Mouse (Mus musculus) hindbrain, embryonic 14.5 days (tissue): ENCODE data around the gene Usf2. TPM values are rescaled to one million over a fixed set of nuclear protein-coding genes. Genes with fewer than 3 reads are reported as not detected.

Experiments
- ATAC-seq: fragments of 200-750 bp; cut with Nextera tagmentation; 2 replicates; pipeline ENCODE4 v1.8.0; 2017; ENCODE audit warnings: moderate number of reproducible peaks, mild to moderate bottlenecking, moderate TSS enrichment, moderate library complexity; ENCODE audit not compliant: low FRiP score
- DNase-seq: peaks from one replicate; pipeline ENCODE4 v3.0.0-alpha.2; 2015; ENCODE audit warnings: low spot score
- H3K27ac ChIP-seq: fragments of 300-500 bp; sonication (generic); 2 replicates; pipeline ENCODE4 v1.5.1; 2014; ENCODE audit warnings: mild to moderate bottlenecking, moderate library complexity
- H3K27me3 ChIP-seq: fragments of 300-500 bp; sonication (generic); 2 replicates; pipeline ENCODE4 v1.6.1; 2014; ENCODE audit warnings: mild to moderate bottlenecking, low read length, mixed read lengths; ENCODE audit not compliant: control insufficient read depth, insufficient read depth
- H3K36me3 ChIP-seq: fragments of 300-500 bp; sonication (generic); replicated peaks from 2 replicates; pipeline ENCODE4 v1.6.1; 2014; ENCODE audit not compliant: control insufficient read depth, insufficient read depth
- H3K4me1 ChIP-seq: fragments of 300-500 bp; sonication (generic); replicated peaks from 2 replicates; pipeline ENCODE4 v1.6.1; 2014; ENCODE audit warnings: antibody characterized with exemption, low read length, mixed read lengths; ENCODE audit not compliant: control insufficient read depth, insufficient read depth
- H3K4me2 ChIP-seq: fragments of 300-500 bp; sonication (generic); replicated peaks from 2 replicates; pipeline ENCODE4 v1.6.1; 2014; ENCODE audit warnings: mild to moderate bottlenecking, moderate library complexity
- H3K4me3 ChIP-seq: fragments of 300-500 bp; sonication (generic); replicated peaks from 2 replicates; pipeline ENCODE4 v1.5.1; 2014; ENCODE audit warnings: mild to moderate bottlenecking, low read length
- H3K9ac ChIP-seq: fragments of 300-500 bp; sonication (generic); 2 replicates; pipeline ENCODE4 v1.6.1; 2014
- H3K9me3 ChIP-seq: fragments of 300-500 bp; sonication (generic); 2 replicates; pipeline ENCODE4 v1.6.1; 2016; ENCODE audit warnings: low read length; ENCODE audit not compliant: control insufficient read depth
- WGBS: fragments of 180-500 bp; shearing (Covaris S2); extraction: QIAGEN DNeasy Blood & Tissue Kit; methylation state at CpG from one replicate; pipeline ENCODE4 v1.1.7; 2014; 5-methylcytosine and 5-hydroxymethylcytosine counted together
- polyA plus RNA-seq: library from polyadenylated mRNA; unstranded; fragments of >200 nt; fragmentation: Nextera tagmentation; extraction: Ambion mirVana; gene quantifications from 2 replicates; pipeline ENCODE4 v1.2.1, GENCODE M21; 2014

The Usf2 gene
- polyA plus RNA-seq, 1 experiment from 2014 or later = 26.5 TPM

DNA sequence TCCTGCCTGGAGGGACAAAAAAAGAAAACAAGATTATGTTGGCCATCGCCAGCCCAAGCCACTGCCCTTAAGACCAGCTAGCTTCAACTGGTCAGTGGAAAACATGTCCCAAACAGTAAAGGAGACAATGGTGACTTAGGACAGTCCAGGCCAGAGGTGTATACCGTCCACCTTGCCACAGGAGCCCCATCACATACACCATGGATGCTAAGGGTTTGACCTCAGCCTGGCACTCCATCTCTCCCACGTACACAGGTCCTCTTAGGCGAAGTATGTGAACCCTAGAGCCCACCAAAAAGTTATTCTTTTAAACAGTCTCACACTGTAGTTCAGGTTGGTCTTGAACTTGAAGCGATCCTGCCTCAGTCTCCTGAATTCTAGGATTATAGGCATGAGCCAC, 6.3 kb upstream of the Usf2 start:
- Histone ChIP-seq H3K36me3 (0 out of 2 replicates have a peak, but pooled peaks cover 4% of the 10 kb centered on the region), H3K4me3 (no peak overlapping the region), H3K4me2 (no peak overlapping the region), H3K27me3 (no peaks in the 10 kb centered on the region), H3K4me1 (peaks cover 7% of the 10 kb centered on the region), H3K9ac (no peak overlapping the region), H3K9me3 (no peaks in the 10 kb centered on the region), H3K27ac (no peak overlapping the region)
- no peak for DNase-seq
- ATAC-seq = no peak
- WGBS = 96% methylated on average over 5 of the region's 5 CpGs

DNA sequence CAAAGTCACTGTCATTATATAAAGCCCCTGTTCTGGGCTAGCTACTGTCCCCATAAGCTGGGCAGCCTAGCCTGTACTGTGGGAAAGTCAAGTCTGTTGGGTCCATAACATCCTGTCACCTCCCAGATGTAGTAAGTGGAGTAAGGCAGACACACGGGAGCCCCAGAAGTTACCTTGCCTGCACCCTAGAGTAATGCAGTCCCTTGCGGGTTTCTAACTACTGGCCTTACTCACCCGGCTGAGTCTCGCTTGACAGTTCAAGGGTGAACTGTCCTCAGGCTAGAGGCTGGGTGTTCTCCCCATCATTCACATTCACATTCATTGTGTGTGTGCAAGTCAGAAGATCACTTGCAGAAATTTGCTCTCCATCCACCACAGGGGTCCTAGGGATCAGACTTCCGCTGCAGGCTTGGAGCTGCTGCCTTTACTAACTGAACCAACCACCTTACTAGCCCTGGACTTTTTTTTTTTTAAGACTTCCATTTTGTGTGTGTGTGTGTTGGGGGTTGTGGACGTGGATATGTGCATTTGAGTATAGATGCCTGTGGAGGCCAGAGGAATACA, 3.3 kb upstream of the Usf2 start:
- Histone ChIP-seq H3K9ac (no peak overlapping the region), H3K4me3 (no peak overlapping the region), H3K4me2 (no peak overlapping the region), H3K27ac (no peak overlapping the region), H3K9me3 (no peaks in the 10 kb centered on the region), H3K4me1 (peaks cover 18% of the 10 kb centered on the region), H3K27me3 (no peaks in the 10 kb centered on the region), H3K36me3 (peaks cover 8% of the 10 kb centered on the region; the same call in 1 of the 2 replicates)
- DNase-seq (no peak), ATAC-seq (no peak)
- 88% methylated on average over 6 of the region's 6 CpGs for WGBS

DNA sequence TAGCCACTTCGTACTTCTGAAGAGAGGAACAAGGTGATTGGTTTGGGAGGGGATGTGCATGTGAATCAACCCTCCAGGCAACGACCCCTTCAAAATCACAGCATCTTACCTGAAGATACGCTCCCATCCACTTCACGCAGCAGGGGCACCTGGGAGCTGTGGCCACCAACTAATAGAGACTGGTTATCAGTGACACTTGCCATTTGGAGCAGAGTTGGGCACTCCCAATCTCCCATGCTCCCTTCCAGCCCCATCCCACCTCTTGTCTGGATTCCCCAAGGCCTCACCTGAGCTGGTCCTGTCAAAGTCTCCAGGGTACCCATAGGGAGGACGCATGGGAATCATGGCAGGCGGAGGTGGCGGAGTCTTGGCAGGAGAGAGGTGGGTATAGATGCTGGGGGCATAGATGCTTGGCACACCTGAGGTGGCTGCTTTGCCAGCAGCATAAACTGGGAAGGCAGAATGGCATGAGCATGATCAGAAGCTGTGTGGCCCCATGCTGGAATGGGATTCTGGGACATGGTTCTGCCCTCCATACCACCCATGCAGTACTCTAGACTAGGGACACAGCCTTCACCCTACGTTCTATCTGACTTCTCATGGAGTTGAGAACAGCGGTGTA, 2.4 kb upstream of the Usf2 start:
- H3K27ac ChIP-seq = no peak overlapping the region
- no peak overlapping the region for H3K4me3 ChIP-seq
- DNase-seq (no peak), ATAC-seq (no peak)
- peaks cover 17% of the 10 kb centered on the region for H3K36me3 ChIP-seq
- WGBS = 97% methylated on average over 9 of the region's 9 CpGs
- H3K9ac ChIP-seq = no peak overlapping the region
- peak overlapping the region; percentile 71; the same call in 1 of the 2 replicates for H3K4me2 ChIP-seq
- H3K4me1 ChIP-seq = peaks cover 20% of the 10 kb centered on the region
- H3K27me3 ChIP-seq = no peaks in the 10 kb centered on the region
- no peaks in the 10 kb centered on the region for H3K9me3 ChIP-seq

DNA sequence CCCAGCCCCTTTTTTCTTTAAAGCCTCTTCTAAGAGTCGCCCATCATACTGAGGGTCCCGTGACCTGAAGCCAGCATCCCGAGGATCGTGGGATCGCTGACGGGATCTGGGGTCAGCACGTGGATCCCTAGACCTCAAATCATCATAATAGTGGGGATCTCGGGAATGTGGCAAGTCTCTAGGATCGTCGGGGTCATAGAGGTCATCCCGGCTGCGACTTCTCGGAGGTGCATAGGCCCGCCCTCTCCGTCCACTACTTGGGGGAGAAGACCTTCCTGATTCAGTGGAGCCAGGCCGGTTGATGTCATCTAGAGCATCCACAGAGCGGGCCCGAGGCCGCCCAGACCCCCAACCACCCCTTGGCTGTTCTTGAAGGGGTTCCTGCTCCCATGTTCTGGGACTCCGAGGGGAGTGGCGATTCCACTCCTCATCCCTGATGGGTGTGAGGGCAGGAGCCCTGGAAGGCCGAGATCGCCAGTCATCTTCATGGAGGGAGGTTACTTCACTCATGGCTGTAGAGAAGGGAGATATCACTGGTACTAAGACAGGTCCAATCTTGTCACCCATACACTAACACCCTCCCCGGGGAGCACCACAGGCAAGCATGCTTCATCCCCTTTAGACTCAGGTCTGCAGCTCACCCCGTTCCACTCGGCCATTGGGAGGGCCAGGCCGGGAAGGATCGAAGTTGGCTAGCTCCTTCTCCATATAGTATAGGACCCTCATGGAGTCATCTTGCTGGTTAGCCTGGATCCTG, 1.7 kb upstream of the Usf2 start:
- no peaks in the 10 kb centered on the region for H3K27me3 ChIP-seq
- WGBS = 70% methylated on average over 28 of the region's 28 CpGs
- no peak for ATAC-seq

DNA sequence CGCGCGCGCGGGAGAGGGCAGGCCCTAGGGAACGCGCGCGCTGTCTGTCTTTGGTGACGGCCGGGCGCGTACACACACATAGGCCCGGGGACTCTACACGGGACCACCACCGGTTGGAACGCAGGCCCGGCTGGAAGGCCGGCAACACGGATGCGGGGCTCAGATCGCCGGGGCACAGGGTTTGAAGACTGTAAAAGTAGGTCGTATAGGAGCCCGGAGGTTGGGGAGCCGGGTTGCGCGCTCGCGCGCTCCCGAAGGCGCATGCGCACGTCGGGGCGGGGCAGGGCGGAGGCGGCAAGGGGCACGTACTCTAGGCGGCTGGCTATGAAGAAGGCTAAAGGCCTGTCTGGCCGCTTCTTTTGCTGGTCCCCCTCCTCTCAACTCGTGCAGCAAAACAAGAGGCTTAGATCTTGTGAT, 772 bp upstream of the Usf2 start:
- WGBS = under 1% methylated on average over 43 of the region's 43 CpGs
- ATAC-seq = peak; percentile 65
- H3K4me3 ChIP-seq = peak overlapping the region; percentile 98
- H3K27ac ChIP-seq = peak overlapping the region; percentile 98
- H3K4me2 ChIP-seq = peak overlapping the region; percentile 71
- H3K9me3 ChIP-seq = no peaks in the 10 kb centered on the region
- peak overlapping the region; percentile 97 for H3K9ac ChIP-seq
- peak; percentile 90 for DNase-seq
- peaks cover 33% of the 10 kb centered on the region for H3K36me3 ChIP-seq
- no peaks in the 10 kb centered on the region for H3K27me3 ChIP-seq
- peaks cover 20% of the 10 kb centered on the region for H3K4me1 ChIP-seq

More for the DNA sequence above, 1.7 kb upstream of the Usf2 start:
- Histone ChIP-seq H3K4me2 (peak overlapping the region; percentile 71), H3K4me3 (peak overlapping the region; percentile 98), H3K4me1 (peaks cover 20% of the 10 kb centered on the region), H3K27ac (peak overlapping the region; percentile 98), H3K9ac (peak overlapping the region; percentile 97), H3K9me3 (no peaks in the 10 kb centered on the region), H3K36me3 (peaks cover 24% of the 10 kb centered on the region)
- no peak for DNase-seq

DNA sequence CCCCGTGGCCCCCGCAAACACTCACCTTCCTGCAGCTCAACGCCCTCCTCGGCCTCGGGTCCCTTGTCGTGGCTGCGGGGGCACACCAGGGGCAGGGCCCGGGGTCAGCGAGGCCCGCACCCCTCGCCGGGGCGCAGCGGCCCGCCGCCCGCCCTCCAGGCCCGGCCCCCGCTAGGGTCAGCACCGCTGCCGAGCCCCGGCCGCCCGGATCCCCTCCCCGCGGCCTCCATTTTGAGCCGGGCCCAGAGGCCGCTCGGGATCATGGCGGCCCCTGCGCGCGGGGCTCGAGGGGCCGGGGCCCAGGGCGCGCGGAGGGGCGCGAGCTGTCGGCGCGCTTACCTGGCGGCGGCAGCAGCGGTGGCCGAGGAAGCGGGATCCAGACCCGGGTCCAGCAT, 249 bp downstream of the Usf2 start:
- no peak for DNase-seq
- H3K36me3 ChIP-seq = peaks cover 43% of the 10 kb centered on the region
- peak overlapping the region; percentile 98 for H3K4me3 ChIP-seq
- H3K4me1 ChIP-seq = peaks cover 20% of the 10 kb centered on the region
- peak overlapping the region; percentile 97 for H3K9ac ChIP-seq
- WGBS = under 1% methylated on average over 30 of the region's 49 CpGs
- peak overlapping the region; percentile 98 for H3K27ac ChIP-seq
- H3K4me2 ChIP-seq = peak overlapping the region; percentile 79
- no peaks in the 10 kb centered on the region for H3K9me3 ChIP-seq
- H3K27me3 ChIP-seq = no peaks in the 10 kb centered on the region
- ATAC-seq = peak; percentile 25

DNA sequence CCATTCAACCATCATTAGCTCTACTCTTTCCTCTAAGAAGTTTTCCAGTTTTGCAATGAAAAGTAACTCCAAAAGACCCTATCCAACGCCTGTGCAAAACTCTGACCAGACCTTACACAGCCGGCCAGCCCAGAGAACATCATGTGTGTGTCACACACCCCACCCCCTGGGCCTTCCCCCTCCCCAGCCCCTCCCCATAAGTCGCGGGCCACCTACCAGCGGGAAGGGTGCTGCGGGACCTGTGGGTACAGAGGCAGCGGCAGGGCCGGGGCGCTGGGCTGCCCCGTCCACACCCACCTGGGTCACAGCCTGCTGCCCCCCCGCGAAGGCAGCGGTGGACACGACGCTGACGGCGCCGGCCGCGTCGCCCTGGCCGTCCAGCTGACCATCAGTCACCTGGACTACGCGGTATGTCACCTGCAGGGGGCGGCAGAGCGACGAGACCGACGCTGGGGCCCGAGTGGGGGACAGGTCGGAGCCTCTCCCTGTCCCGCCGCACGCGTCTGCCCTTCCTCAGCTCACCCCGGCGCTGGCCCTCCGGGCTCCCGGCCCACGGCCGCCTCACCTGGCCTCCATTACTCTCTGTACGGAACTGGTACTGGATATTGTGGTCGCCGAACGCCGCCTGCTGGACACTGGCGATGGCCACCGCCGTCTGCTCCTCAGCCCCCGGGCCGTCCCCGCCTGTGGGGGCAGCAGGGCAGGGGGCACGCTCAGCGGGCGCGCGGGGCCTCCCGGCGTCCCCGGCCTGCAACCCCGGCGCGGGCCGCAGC, 833 bp downstream of the Usf2 start:
- Histone ChIP-seq H3K4me2 (peak overlapping the region; percentile 79), H3K9me3 (no peaks in the 10 kb centered on the region), H3K4me1 (peaks cover 20% of the 10 kb centered on the region), H3K27me3 (no peaks in the 10 kb centered on the region), H3K9ac (peak overlapping the region; percentile 97), H3K4me3 (peak overlapping the region; percentile 98), H3K36me3 (peaks cover 49% of the 10 kb centered on the region), H3K27ac (peak overlapping the region; percentile 98)
- peak; percentile 67 for ATAC-seq
- under 1% methylated on average over 59 of the region's 64 CpGs for WGBS
- peak; percentile 72 for DNase-seq

DNA sequence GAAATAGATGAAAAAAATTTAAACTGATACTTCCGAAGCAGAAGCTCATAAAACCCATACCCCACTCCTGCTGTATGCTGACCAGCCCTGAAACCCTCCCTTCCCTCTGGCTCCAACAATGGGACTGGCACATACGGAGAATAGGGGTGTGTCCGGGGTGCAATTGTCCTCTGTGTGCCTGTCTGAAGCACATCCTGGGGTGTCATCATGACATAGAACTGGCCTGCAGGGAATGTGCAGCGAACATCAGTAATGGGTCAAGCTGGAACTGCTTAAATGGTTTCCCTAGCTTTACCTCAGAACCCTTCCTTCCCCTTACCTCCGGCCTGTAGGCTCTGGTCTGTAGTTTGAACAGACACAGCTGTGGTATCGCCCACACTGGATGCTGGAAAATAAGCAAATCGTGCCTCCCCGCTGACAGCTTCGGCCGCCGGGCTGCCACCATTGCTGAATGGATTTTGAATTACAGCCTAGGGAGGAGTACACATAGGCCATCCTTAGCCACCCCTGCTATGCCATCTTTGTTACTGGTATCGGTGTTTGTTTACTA, 1.6 kb downstream of the Usf2 start:
- H3K9ac ChIP-seq = peak overlapping the region; percentile 97
- peak overlapping the region; percentile 98 for H3K4me3 ChIP-seq
- H3K27me3 ChIP-seq = no peaks in the 10 kb centered on the region
- H3K9me3 ChIP-seq = no peaks in the 10 kb centered on the region
- H3K4me1 ChIP-seq = peaks cover 20% of the 10 kb centered on the region
- H3K4me2 ChIP-seq = peak overlapping the region; percentile 79
- peaks cover 56% of the 10 kb centered on the region for H3K36me3 ChIP-seq
- peak overlapping the region; percentile 98 for H3K27ac ChIP-seq
- WGBS = 84% methylated on average over 12 of the region's 12 CpGs
- no peak for ATAC-seq
- DNase-seq = no peak
